Mouse (Mus musculus): ENCODE measurements around the gene Grik4.

DNA sequence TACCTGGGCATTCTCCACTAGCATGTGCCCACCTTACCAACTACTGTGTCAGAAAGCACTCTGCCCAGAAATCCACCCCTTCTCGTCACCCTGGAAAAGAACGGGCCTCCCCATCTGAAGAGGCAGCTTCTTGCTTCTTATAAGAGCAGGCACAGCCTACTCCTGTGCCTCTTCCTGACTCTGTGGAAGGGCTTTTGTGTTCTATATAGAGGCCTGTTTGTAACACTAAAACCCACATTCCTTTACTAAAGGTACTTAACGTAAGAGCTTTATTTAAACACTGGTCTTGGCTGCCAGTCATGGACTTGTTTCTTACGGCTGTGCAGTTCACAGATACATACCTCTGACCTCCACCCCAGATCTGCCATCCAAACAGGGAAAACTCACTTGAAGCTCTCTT is 22.5 kb downstream of the Grik4 start:
- TF ChIP-seq CTCF (IDR thresholded peaks at IDR 0.05; ENCODE audit: low read depth): no peak
- TF ChIP-seq EP300 (optimal IDR thresholded peaks at IDR 0.05): no peak

Data from stomach, postnatal 0 days (tissue).